Mouse (Mus musculus) stomach, postnatal 0 days (tissue): ENCODE results near the gene Snph.

Source experiments
- CTCF ChIP-seq: IDR thresholded peaks from 2 replicates; pipeline ENCODE4 v1.5.1; 2016; ENCODE audit warnings: antibody characterized with exemption, low read depth, mild to moderate bottlenecking, moderate library complexity
- EP300 ChIP-seq: optimal IDR thresholded peaks from 2 replicates; pipeline ENCODE3; 2016; ENCODE audit warnings: antibody characterized with exemption

- TF ChIP-seq CTCF (no peak), EP300 (no peak)
These were observed 3.6 kb upstream of the Snph start for GRCm38 (mm10) chr2:151636015-151636402.
